Mouse (Mus musculus) G1E (cell line): Measurements from ENCODE around the gene Olfr186. TPM values are rescaled to one million over a fixed set of nuclear protein-coding genes. Genes with fewer than 3 reads are reported as not detected.
A peak's percentile ranks its signal among the peaks of the same experiment; 100 is the strongest.

ENCODE experiments used
- ATAC-seq: 2 replicates; pipeline ENCODE4 v1.8.0; 2016; ENCODE audit warnings: mild to moderate bottlenecking; ENCODE audit not compliant: insufficient number of reproducible peaks, poor library complexity, low FRiP score, severe bottlenecking; ENCODE audit errors: extremely low read depth
- DNase-seq: peaks from one replicate; pipeline ENCODE4 v3.0.0; 2012; ENCODE audit warnings: low spot score
- H3K27me3 ChIP-seq: 2 replicates; pipeline ENCODE4 v1.6.1; 2012; ENCODE audit warnings: mild to moderate bottlenecking, low read length, inconsistent platforms; ENCODE audit not compliant: insufficient read depth
- H3K36me3 ChIP-seq: replicated peaks from 2 replicates; pipeline ENCODE3; 2012; ENCODE audit warnings: mild to moderate bottlenecking, inconsistent platforms
- H3K4me1 ChIP-seq: 2 replicates; pipeline ENCODE4 v1.6.1; 2012; ENCODE audit warnings: low read depth, low read length, inconsistent platforms, mixed read lengths; ENCODE audit not compliant: insufficient read depth
- H3K4me3 ChIP-seq: 2 replicates; pipeline ENCODE4 v1.5.1; 2012; ENCODE audit warnings: low read depth, mild to moderate bottlenecking, inconsistent platforms, low read length, moderate library complexity, mixed read lengths
- H3K9me3 ChIP-seq: replicated peaks from 2 replicates; pipeline ENCODE4 v1.6.1; 2012; ENCODE audit warnings: inconsistent platforms
- CTCF ChIP-seq: IDR thresholded peaks from 2 replicates; pipeline ENCODE4 v1.5.1; 2012; ENCODE audit warnings: low read depth, low read length, inconsistent platforms, mixed read lengths
- GATA1 ChIP-seq: IDR thresholded peaks from 2 replicates; pipeline ENCODE4 v1.6.1; 2012; ENCODE audit warnings: borderline replicate concordance, low read length, inconsistent platforms, mixed read lengths
- GATA2 ChIP-seq: IDR thresholded peaks from 2 replicates; pipeline ENCODE4 v1.6.1; 2012; ENCODE audit warnings: low read depth, low read length, inconsistent platforms, borderline replicate concordance
- POLR2AphosphoS5 ChIP-seq: IDR thresholded peaks from 2 replicates; pipeline ENCODE4 v1.6.1; 2012; ENCODE audit warnings: low read depth, low read length, inconsistent platforms; ENCODE audit not compliant: insufficient replicate concordance
- TAL1 ChIP-seq: conservative IDR thresholded peaks from 2 replicates; pipeline ENCODE4 v1.6.1; 2012; ENCODE audit warnings: low read depth, low read length, inconsistent platforms, mixed read lengths
- polyA plus RNA-seq: library from polyadenylated mRNA; stranded (reverse); fragments of >175 nt; gene quantifications from 2 replicates; pipeline ENCODE4 v1.2.3, GENCODE M21; 2012
- total RNA-seq, 2 experiments: library from RNA; stranded (forward) in 1 of 2; stranded (reverse) in 1 of 2; fragments of 200-1000 nt in 1 of 2; fragments of >200 nt in 1 of 2; fragmentation: Nextera tagmentation in 1 of 2; gene quantifications; 2 replicates each; pipeline ENCODE4 v1.2.3; 2014 to 2017

Olfr186 gene
- total and polyA plus RNA-seq, 3 experiments = 0.22 TPM; not detected in 2

- no peaks in the 10 kb centered on the region for H3K36me3 ChIP-seq
- no peaks in the 10 kb centered on the region for H3K9me3 ChIP-seq
- H3K4me1 ChIP-seq = peaks cover 7% of the 10 kb centered on the region
- H3K27me3 ChIP-seq = no peaks in the 10 kb centered on the region
- ATAC-seq (no peak), DNase-seq (no peak)
- no peak for TF ChIP-seq GATA2
- no peak overlapping the region for H3K4me3 ChIP-seq
Observed at GRCm38 (mm10) chr16:59047579-59047978, 17.5 kb upstream of the Olfr186 start.

- ATAC-seq (peak; percentile 49), DNase-seq (no peak)
- no peak for TF ChIP-seq GATA1
- H3K9me3 ChIP-seq = no peaks in the 10 kb centered on the region
- peaks cover 7% of the 10 kb centered on the region for H3K4me1 ChIP-seq
- H3K27me3 ChIP-seq = no peaks in the 10 kb centered on the region
- H3K36me3 ChIP-seq = no peaks in the 10 kb centered on the region
- H3K4me3 ChIP-seq = no peak overlapping the region
Observed at GRCm38 (mm10) chr16:59045835-59046234, 15.7 kb upstream of the Olfr186 start.

- DNase-seq (no peak), ATAC-seq (no peak)
- Histone ChIP-seq H3K36me3 (no peaks in the 10 kb centered on the region), H3K4me3 (no peak within 1 kb of the TSS), H3K9me3 (no peaks in the 10 kb centered on the region), H3K27me3 (no peaks in the 10 kb centered on the region), H3K4me1 (no peaks in the 10 kb centered on the region)
- no peak for TF ChIP-seq GATA1
- TF ChIP-seq CTCF = no peak
- no peak for TF ChIP-seq GATA2
- TF ChIP-seq TAL1 = no peak
- no peak for TF ChIP-seq POLR2AphosphoS5
Observed at GRCm38 (mm10) chr16:59039710-59040109, 9.6 kb upstream of the Olfr186 start, which contains the start of gene Olfr187. TSS of gene Olfr187 (minus strand) at chr16:59039767.

- TF ChIP-seq GATA1 = no peak
- no peak for TF ChIP-seq GATA2
- no peak for TF ChIP-seq TAL1
- no peak for TF ChIP-seq POLR2AphosphoS5
- TF ChIP-seq CTCF = no peak
- no peaks in the 10 kb centered on the region for H3K9me3 ChIP-seq
- H3K36me3 ChIP-seq = no peaks in the 10 kb centered on the region
- no peak for ATAC-seq
- no peak overlapping the region for H3K4me3 ChIP-seq
- no peaks in the 10 kb centered on the region for H3K27me3 ChIP-seq
- DNase-seq = no peak
- H3K4me1 ChIP-seq = no peaks in the 10 kb centered on the region
Observed at GRCm38 (mm10) chr16:59013357-59014018, 16.6 kb downstream of the Olfr186 start.

GRCm38 (mm10) chr16:59007146-59007545, 22.9 kb downstream of the Olfr186 start:
- 0 out of 2 replicates have a peak, but pooled peaks cover 3% of the 10 kb centered on the region for H3K4me1 ChIP-seq
- no peak overlapping the region for H3K4me3 ChIP-seq
- TF ChIP-seq GATA2 (no peak), CTCF (no peak), TAL1 (no peak), GATA1 (no peak), POLR2AphosphoS5 (no peak)
- no peaks in the 10 kb centered on the region for H3K36me3 ChIP-seq
- H3K27me3 ChIP-seq = no peaks in the 10 kb centered on the region
- ATAC-seq (no peak), DNase-seq (no peak)
- no peaks in the 10 kb centered on the region for H3K9me3 ChIP-seq

GRCm38 (mm10) chr16:58995057-58995456, 35.0 kb downstream of the Olfr186 start, which contains the start of gene Olfr183:
TSS of gene Olfr183 (plus strand) at chr16:58995357.
- Histone ChIP-seq H3K4me1 (no peaks in the 10 kb centered on the region; the same call in none of the 2 replicates), H3K27me3 (no peaks in the 10 kb centered on the region), H3K36me3 (peaks cover 7% of the 10 kb centered on the region), H3K9me3 (no peaks in the 10 kb centered on the region), H3K4me3 (no peak within 1 kb of the TSS)
- ATAC-seq (no peak), DNase-seq (no peak)
- TF ChIP-seq CTCF (no peak), GATA1 (no peak), TAL1 (no peak), GATA2 (no peak), POLR2AphosphoS5 (no peak)

Other genes starting within 250 kb of the Olfr186 start
- not detected in 2 replicates for gene Olfr173, start 230.0 kb downstream of the Olfr186 start, total RNA-seq (2014; fragmentation: Nextera tagmentation)
- 0.06 TPM in 1 of 2 replicates, not detected in the other for gene Olfr173, start 230.0 kb downstream of the Olfr186 start, total RNA-seq (2017)
- gene Olfr173, start 230.0 kb downstream of the Olfr186 start, polyA plus RNA-seq = not detected in 2 replicates
- gene Olfr175-ps1, start 203.5 kb downstream of the Olfr186 start, total RNA-seq (2014; fragmentation: Nextera tagmentation) = 0.98 TPM in 1 of 2 replicates, not detected in the other
- 0.11 and 0.46 TPM in 2 replicates for gene Olfr175-ps1, start 203.5 kb downstream of the Olfr186 start, total RNA-seq (2017)
- gene Olfr175-ps1, start 203.5 kb downstream of the Olfr186 start, polyA plus RNA-seq = not detected in 2 replicates
- gene Olfr177, start 155.5 kb downstream of the Olfr186 start, total RNA-seq (2014; fragmentation: Nextera tagmentation) = not detected in 2 replicates
- gene Olfr177, start 155.5 kb downstream of the Olfr186 start, total RNA-seq (2017) = 0.12 and 0.27 TPM in 2 replicates
- gene Olfr177, start 155.5 kb downstream of the Olfr186 start, polyA plus RNA-seq = not detected in 2 replicates
- not detected in 2 replicates for gene Olfr178, start 138.2 kb downstream of the Olfr186 start, total RNA-seq (2014; fragmentation: Nextera tagmentation)
- 0.27 and 0.46 TPM in 2 replicates for gene Olfr178, start 138.2 kb downstream of the Olfr186 start, total RNA-seq (2017)
- gene Olfr178, start 138.2 kb downstream of the Olfr186 start, polyA plus RNA-seq = not detected in 2 replicates
- gene Olfr181, start 101.5 kb downstream of the Olfr186 start, total RNA-seq (2014; fragmentation: Nextera tagmentation) = not detected in 2 replicates
- 0.16 and 0.58 TPM in 2 replicates for gene Olfr181, start 101.5 kb downstream of the Olfr186 start, total RNA-seq (2017)
- not detected in 2 replicates for gene Olfr181, start 101.5 kb downstream of the Olfr186 start, polyA plus RNA-seq
- not detected in 2 replicates for gene Olfr180, start 100.9 kb downstream of the Olfr186 start, total RNA-seq (2014; fragmentation: Nextera tagmentation)
- gene Olfr180, start 100.9 kb downstream of the Olfr186 start, total RNA-seq (2017) = 0.22 TPM in 1 of 2 replicates, not detected in the other
- gene Olfr180, start 100.9 kb downstream of the Olfr186 start, polyA plus RNA-seq = not detected in 2 replicates
- 3.2 and 3.6 TPM in 2 replicates for gene Olfr183, start 34.9 kb downstream of the Olfr186 start, total RNA-seq (2014; fragmentation: Nextera tagmentation)
- gene Olfr183, start 34.9 kb downstream of the Olfr186 start, total RNA-seq (2017) = 1.4 and 1.6 TPM in 2 replicates
- gene Olfr183, start 34.9 kb downstream of the Olfr186 start, polyA plus RNA-seq = not detected in 2 replicates
- gene Olfr187, start 9.5 kb upstream of the Olfr186 start, total RNA-seq (2014; fragmentation: Nextera tagmentation) = not detected in 2 replicates
- gene Olfr187, start 9.5 kb upstream of the Olfr186 start, total RNA-seq (2017) = 0.12 TPM in 1 of 2 replicates, not detected in the other
- gene Olfr187, start 9.5 kb upstream of the Olfr186 start, polyA plus RNA-seq = not detected in 2 replicates
- not detected in 2 replicates for gene Olfr190, start 47.7 kb upstream of the Olfr186 start, total RNA-seq (2014; fragmentation: Nextera tagmentation)
- gene Olfr190, start 47.7 kb upstream of the Olfr186 start, total RNA-seq (2017) = 0.12 and 1.1 TPM in 2 replicates
- gene Olfr190, start 47.7 kb upstream of the Olfr186 start, polyA plus RNA-seq = not detected in 2 replicates
- gene Olfr191, start 59.5 kb upstream of the Olfr186 start, total RNA-seq (2014; fragmentation: Nextera tagmentation) = not detected in 2 replicates
- 0.12 and 0.60 TPM in 2 replicates for gene Olfr191, start 59.5 kb upstream of the Olfr186 start, total RNA-seq (2017)
- gene Olfr191, start 59.5 kb upstream of the Olfr186 start, polyA plus RNA-seq = not detected in 2 replicates
- not detected in 2 replicates for gene Olfr193, start 81.6 kb upstream of the Olfr186 start, total RNA-seq (2014; fragmentation: Nextera tagmentation)
- 0.55 TPM in 1 of 2 replicates, not detected in the other for gene Olfr193, start 81.6 kb upstream of the Olfr186 start, total RNA-seq (2017)
- not detected in 2 replicates for gene Olfr193, start 81.6 kb upstream of the Olfr186 start, polyA plus RNA-seq
- not detected in 2 replicates for gene Olfr194, start 90.8 kb upstream of the Olfr186 start, total RNA-seq (2014; fragmentation: Nextera tagmentation)
- 0.55 TPM in 1 of 2 replicates, not detected in the other for gene Olfr194, start 90.8 kb upstream of the Olfr186 start, total RNA-seq (2017)
- gene Olfr194, start 90.8 kb upstream of the Olfr186 start, polyA plus RNA-seq = not detected in 2 replicates
- 1.9 and 2.3 TPM in 2 replicates for gene Olfr195, start 116.8 kb upstream of the Olfr186 start, total RNA-seq (2014; fragmentation: Nextera tagmentation)
- gene Olfr195, start 116.8 kb upstream of the Olfr186 start, total RNA-seq (2017) = 0.12 and 0.27 TPM in 2 replicates
- gene Olfr195, start 116.8 kb upstream of the Olfr186 start, polyA plus RNA-seq = not detected in 2 replicates
- not detected in 2 replicates for gene Olfr196, start 140.2 kb upstream of the Olfr186 start, total RNA-seq (2014; fragmentation: Nextera tagmentation)
- not detected in 2 replicates for gene Olfr196, start 140.2 kb upstream of the Olfr186 start, total RNA-seq (2017)
- not detected in 2 replicates for gene Olfr196, start 140.2 kb upstream of the Olfr186 start, polyA plus RNA-seq
- not detected in 2 replicates for gene Olfr198, start 173.2 kb upstream of the Olfr186 start, total RNA-seq (2014; fragmentation: Nextera tagmentation)
- 0.12 TPM in 1 of 2 replicates, not detected in the other for gene Olfr198, start 173.2 kb upstream of the Olfr186 start, total RNA-seq (2017)
- not detected in 2 replicates for gene Olfr198, start 173.2 kb upstream of the Olfr186 start, polyA plus RNA-seq
- gene Olfr199, start 189.5 kb upstream of the Olfr186 start, total RNA-seq (2014; fragmentation: Nextera tagmentation) = not detected in 2 replicates
- gene Olfr199, start 189.5 kb upstream of the Olfr186 start, total RNA-seq (2017) = 0.16 TPM in 1 of 2 replicates, not detected in the other
- not detected in 2 replicates for gene Olfr199, start 189.5 kb upstream of the Olfr186 start, polyA plus RNA-seq
- gene Olfr201, start 242.3 kb upstream of the Olfr186 start, total RNA-seq (2014; fragmentation: Nextera tagmentation) = 0.39 and 0.90 TPM in 2 replicates
- gene Olfr201, start 242.3 kb upstream of the Olfr186 start, total RNA-seq (2017) = 0.46 and 0.55 TPM in 2 replicates
- 0.07 TPM in 1 of 2 replicates, not detected in the other for gene Olfr201, start 242.3 kb upstream of the Olfr186 start, polyA plus RNA-seq